Mouse (Mus musculus): ENCODE results near the gene Gm3147.
"Not testable (repeated sequence)": the region's sequence is repeated elsewhere in the genome, so short reads cannot be mapped to it uniquely, and the experiment has no call there.

DNA sequence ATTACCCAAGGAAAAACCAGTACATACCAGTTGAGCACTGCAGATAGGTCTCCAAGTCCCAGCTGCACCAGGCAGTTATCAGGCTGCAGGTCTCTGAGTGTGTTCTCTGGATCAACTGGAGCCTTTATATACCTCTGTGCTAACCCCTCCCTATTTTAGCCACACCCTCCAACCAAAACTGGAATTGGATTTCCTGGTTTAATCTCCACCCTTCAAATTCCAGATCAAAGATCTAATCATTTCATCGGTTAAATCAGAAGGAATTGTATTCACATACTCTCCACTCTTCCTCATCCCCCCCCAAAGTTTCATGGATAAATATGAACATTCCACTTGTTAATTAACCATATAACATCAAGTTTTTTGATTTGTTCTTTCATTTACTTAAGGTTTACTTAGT, at the start of gene Gm3147:
- TF ChIP-seq USF1 (IDR thresholded peaks at IDR 0.05; ENCODE audit: low read depth); CTCF (IDR thresholded peaks at IDR 0.05; ENCODE audit: control insufficient read depth, insufficient read depth, insufficient read length); MAX (IDR thresholded peaks at IDR 0.05); CEBPB (IDR thresholded peaks at IDR 0.05; ENCODE audit: low read depth): not testable (repeated sequence)

Data from C2C12 (cell line).